In the genomic region with DNA sequence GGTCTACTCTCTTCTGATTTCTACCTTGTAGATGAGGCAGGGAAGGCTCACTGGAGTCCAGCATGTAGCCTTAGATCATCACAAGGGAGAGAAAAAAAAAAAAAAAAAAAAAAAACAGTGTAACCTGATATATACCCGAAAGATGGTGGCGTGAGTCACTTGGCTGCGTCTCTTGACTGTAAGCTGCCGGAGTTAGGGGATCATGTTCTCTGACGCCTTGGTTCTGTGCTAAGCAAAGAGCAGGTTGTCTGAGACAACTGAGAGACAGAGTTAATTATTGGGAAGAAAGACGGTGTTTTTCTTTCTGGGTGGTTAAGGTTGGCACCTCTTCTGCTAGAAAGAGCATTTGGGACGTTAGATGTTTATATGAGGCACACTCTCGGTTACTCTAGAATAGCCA, we compare ENCODE assay signal across 26 mouse cellular contexts. TPM values are rescaled to one million over a fixed set of nuclear protein-coding genes. Genes with fewer than 3 reads are reported as not detected.
DNase-seq lines count a peak whose midpoint lies in the region; ATAC-seq and TF ChIP-seq lines count a peak whose summit lies in the region.
"Had no signal": no experiment of that assay in that cellular context is flagged by ENCODE, and none has a peak within 500 bp of the region (broad histone marks: within the 10 kb centered on the region; RNA-seq: fewer than 3 reads in every experiment).

No protein-coding gene starts in this region.

- H3K4me2 ChIP-seq in kidney, embryonic 15.5 days, result no peak overlapping the region
- H3K4me2 ChIP-seq in liver, postnatal 0 days (ENCODE audit: low read depth, low read length), result no peak overlapping the region
- H3K4me2 ChIP-seq in liver, embryonic 12.5 days, result no peak overlapping the region
- H3K4me2 ChIP-seq in lung, postnatal 0 days (replicated peaks; ENCODE audit: low read depth, low read length), result no peak overlapping the region
- H3K4me2 ChIP-seq: embryonic facial prominence, embryonic 12.5 days; forebrain, embryonic 12.5 days; hindbrain, embryonic 12.5 days had no signal

- H3K27me3 ChIP-seq in kidney, embryonic 15.5 days, result no peaks in the 10 kb centered on the region
- no peaks in the 10 kb centered on the region for H3K27me3 ChIP-seq in liver, postnatal 0 days (ENCODE audit: insufficient read depth, low read length)
- H3K27me3 ChIP-seq in liver, embryonic 12.5 days (replicated peaks), result no peaks in the 10 kb centered on the region
- H3K27me3 ChIP-seq in lung, postnatal 0 days (replicated peaks; ENCODE audit: insufficient read depth, low read length), result no peaks in the 10 kb centered on the region
- H3K27me3 ChIP-seq: embryonic facial prominence, embryonic 12.5 days; forebrain, embryonic 12.5 days; hindbrain, embryonic 12.5 days had no signal

- no peak for TF ChIP-seq CTCF in liver, postnatal 0 days (IDR thresholded peaks at IDR 0.05; ENCODE audit: low read depth)
- TF ChIP-seq CTCF in lung, postnatal 0 days (IDR thresholded peaks at IDR 0.05), result no peak

- no peak overlapping the region for H3K4me3 ChIP-seq in kidney, embryonic 15.5 days (replicated peaks)
- no peak overlapping the region for H3K4me3 ChIP-seq in liver, postnatal 0 days (ENCODE audit: low read depth, low read length)
- no peak overlapping the region for H3K4me3 ChIP-seq in liver, embryonic 12.5 days
- H3K4me3 ChIP-seq in lung, postnatal 0 days (ENCODE audit: low read depth, low read length), result no peak overlapping the region
- H3K4me3 ChIP-seq: embryonic facial prominence, embryonic 12.5 days; forebrain, embryonic 12.5 days; heart, embryonic 10.5 days; hindbrain, embryonic 12.5 days had no signal

- H3K4me1 ChIP-seq in kidney, embryonic 15.5 days, result 0 out of 2 replicates have a peak, but pooled peaks cover 4% of the 10 kb centered on the region
- H3K4me1 ChIP-seq in liver, postnatal 0 days (ENCODE audit: insufficient read depth), result peaks cover 6% of the 10 kb centered on the region; the same call in 1 of the 2 replicates
- no peaks in the 10 kb centered on the region for H3K4me1 ChIP-seq in liver, embryonic 12.5 days
- H3K4me1 ChIP-seq in lung, postnatal 0 days (ENCODE audit: insufficient read depth, low read depth, low read length), result no peaks in the 10 kb centered on the region
- H3K4me1 ChIP-seq: embryonic facial prominence, embryonic 12.5 days; forebrain, embryonic 12.5 days; heart, embryonic 10.5 days; hindbrain, embryonic 12.5 days had no signal

- no peak overlapping the region for H3K9ac ChIP-seq in kidney, embryonic 15.5 days
- H3K9ac ChIP-seq in liver, postnatal 0 days (replicated peaks), result no peak overlapping the region
- no peak overlapping the region for H3K9ac ChIP-seq in liver, embryonic 12.5 days
- H3K9ac ChIP-seq in lung, postnatal 0 days (replicated peaks; ENCODE audit: low read depth), result no peak overlapping the region
- H3K9ac ChIP-seq: embryonic facial prominence, embryonic 12.5 days; forebrain, embryonic 12.5 days; hindbrain, embryonic 12.5 days had no signal

- H3K27ac ChIP-seq in kidney, embryonic 15.5 days, result peak overlapping the region; percentile 45
- H3K27ac ChIP-seq in liver, postnatal 0 days (ENCODE audit: low read depth), result peak overlapping the region; percentile 84
- H3K27ac ChIP-seq in liver, embryonic 12.5 days, result no peak overlapping the region
- H3K27ac ChIP-seq in lung, postnatal 0 days (ENCODE audit: low read length), result no peak overlapping the region
- H3K27ac ChIP-seq: embryonic facial prominence, embryonic 12.5 days; forebrain, embryonic 12.5 days; heart, embryonic 10.5 days; hindbrain, embryonic 12.5 days; hindbrain, postnatal 0 days had no signal

- H3K9me3 ChIP-seq in kidney, embryonic 15.5 days (replicated peaks), result no peaks in the 10 kb centered on the region
- no peaks in the 10 kb centered on the region for H3K9me3 ChIP-seq in liver, postnatal 0 days (ENCODE audit: low read length)
- H3K9me3 ChIP-seq in liver, embryonic 12.5 days (replicated peaks), result peaks cover 11% of the 10 kb centered on the region; the same call in 1 of the 2 replicates
- H3K9me3 ChIP-seq in lung, postnatal 0 days (ENCODE audit: low read length), result no peaks in the 10 kb centered on the region
- H3K9me3 ChIP-seq: hindbrain, embryonic 12.5 days had no signal

- DNase-seq in kidney, postnatal 14 days, result no peak
- DNase-seq in liver, postnatal 0 days, result no peak
- peak; percentile 22 for DNase-seq in brain, adult 2 months (ENCODE audit: low read depth, low spot score)
- DNase-seq in lung, adult 18-20 months, result no peak
- DNase-seq in lung, postnatal 0 days (ENCODE audit: low spot score), result no peak
- DNase-seq: cerebellum, adult 11 months; cerebellum, adult 9-10 months; cerebellum, postnatal 25 days; gastrocnemius, postnatal 10 days; heart, adult 18-20 months; heart, postnatal 10 days; heart, postnatal 4 days had no signal

- H3K36me3 ChIP-seq in kidney, embryonic 15.5 days, result no peaks in the 10 kb centered on the region
- H3K36me3 ChIP-seq in liver, postnatal 0 days (replicated peaks; ENCODE audit: insufficient read depth, low read length), result no peaks in the 10 kb centered on the region
- no peaks in the 10 kb centered on the region for H3K36me3 ChIP-seq in liver, embryonic 12.5 days
- H3K36me3 ChIP-seq in lung, postnatal 0 days (ENCODE audit: insufficient read depth, low read length), result no peaks in the 10 kb centered on the region
- H3K36me3 ChIP-seq: embryonic facial prominence, embryonic 12.5 days; forebrain, embryonic 12.5 days; G1E; heart, embryonic 10.5 days; hindbrain, embryonic 12.5 days had no signal

- ATAC-seq in kidney, embryonic 15.5 days (replicated peaks; ENCODE audit: low FRiP score), result peak; percentile 78
- ATAC-seq in liver, postnatal 0 days, result no peak
- ATAC-seq in liver, embryonic 12.5 days, result no peak
- ATAC-seq in lung, postnatal 0 days, result no peak
- ATAC-seq: activated CD4-positive, CD25-positive, alpha-beta regulatory T cell, adult 4 months; forebrain, embryonic 16.5 days; hindbrain, postnatal 0 days had no signal

- TF ChIP-seq EP300 in liver, postnatal 0 days (IDR thresholded peaks at IDR 0.05; ENCODE audit: low read depth), result no peak
- TF ChIP-seq EP300 in lung, postnatal 0 days (IDR thresholded peaks at IDR 0.05), result no peak

- WGBS in kidney, embryonic 15.5 days, result 32% methylated on average over 8 of the region's 8 CpGs
- 83% methylated on average over 8 of the region's 8 CpGs for WGBS in liver, postnatal 0 days (ENCODE audit: insufficient replicate concordance)
- 84% methylated on average over 8 of the region's 8 CpGs for WGBS in liver, embryonic 12.5 days (ENCODE audit: insufficient replicate concordance)
- WGBS in lung, postnatal 0 days, result 57% methylated on average over 8 of the region's 8 CpGs

RNA-seq across cellular contexts. Expression of a gene that starts 4.1 kb away (rescaled TPM):
- 1.7 and 2.7 TPM in 2 replicates for polyA plus RNA-seq in kidney, embryonic 15.5 days (2015; fragmentation: Nextera tagmentation; extraction: Ambion mirVana)
- 4,259 and 4,481 TPM in 2 replicates for polyA plus RNA-seq in liver, postnatal 0 days (2015; fragmentation: Nextera tagmentation; extraction: Ambion mirVana)
- 39.1 and 44.7 TPM in 2 replicates for polyA plus RNA-seq in liver, embryonic 12.5 days (2016; fragmentation: Nextera tagmentation; extraction: Ambion mirVana)
- 0.33 and 0.45 TPM in 2 replicates for polyA plus RNA-seq in lung, postnatal 0 days (2015; fragmentation: Nextera tagmentation; extraction: Ambion mirVana)
- polyA plus RNA-seq: activated CD4-positive, CD25-positive, alpha-beta regulatory T cell, adult 4 months; cortical plate, adult 2 months; embryonic facial prominence, embryonic 12.5 days; forebrain, embryonic 12.5 days; forebrain, embryonic 16.5 days; frontal cortex, adult 2 months; G1E; heart, embryonic 14.5 days; hindbrain, embryonic 12.5 days; hindbrain, postnatal 0 days had no signal

RNA-seq across cellular contexts. Expression of a gene that starts 26.9 kb away (rescaled TPM):
- 0.50 TPM in 1 of 2 replicates, not detected in the other for polyA plus RNA-seq in kidney, embryonic 15.5 days (2015; fragmentation: Nextera tagmentation; extraction: Ambion mirVana)
- polyA plus RNA-seq in liver, postnatal 0 days (2015; fragmentation: Nextera tagmentation; extraction: Ambion mirVana), result 224 and 244 TPM in 2 replicates
- 2.9 and 3.2 TPM in 2 replicates for polyA plus RNA-seq in liver, embryonic 12.5 days (2016; fragmentation: Nextera tagmentation; extraction: Ambion mirVana)
- polyA plus RNA-seq in lung, postnatal 0 days (2015; fragmentation: Nextera tagmentation; extraction: Ambion mirVana), result not detected in 2 replicates
- polyA plus RNA-seq: activated CD4-positive, CD25-positive, alpha-beta regulatory T cell, adult 4 months; cortical plate, adult 2 months; embryonic facial prominence, embryonic 12.5 days; forebrain, embryonic 12.5 days; forebrain, embryonic 16.5 days; frontal cortex, adult 2 months; G1E; heart, embryonic 14.5 days; hindbrain, embryonic 12.5 days had no signal

RNA-seq across cellular contexts. Expression of a gene that starts 50.7 kb away (rescaled TPM):
- not detected in 2 replicates for polyA plus RNA-seq in kidney, embryonic 15.5 days (2015; fragmentation: Nextera tagmentation; extraction: Ambion mirVana)
- 0.05 and 0.06 TPM in 2 replicates for polyA plus RNA-seq in liver, postnatal 0 days (2015; fragmentation: Nextera tagmentation; extraction: Ambion mirVana)
- not detected in 2 replicates for polyA plus RNA-seq in liver, embryonic 12.5 days (2016; fragmentation: Nextera tagmentation; extraction: Ambion mirVana)
- polyA plus RNA-seq in lung, postnatal 0 days (2015; fragmentation: Nextera tagmentation; extraction: Ambion mirVana), result 0.32 and 0.89 TPM in 2 replicates
- polyA plus RNA-seq: adrenal gland, adult 2 months; forebrain, embryonic 12.5 days; forebrain, embryonic 16.5 days; G1E had no signal

RNA-seq across cellular contexts. Expression of a gene that starts 58.2 kb away (rescaled TPM):
- polyA plus RNA-seq in kidney, embryonic 15.5 days (2015; fragmentation: Nextera tagmentation; extraction: Ambion mirVana), result 2.3 and 2.6 TPM in 2 replicates
- polyA plus RNA-seq in liver, postnatal 0 days (2015; fragmentation: Nextera tagmentation; extraction: Ambion mirVana), result 1,386 and 1,402 TPM in 2 replicates
- 33.5 and 36.9 TPM in 2 replicates for polyA plus RNA-seq in liver, embryonic 12.5 days (2016; fragmentation: Nextera tagmentation; extraction: Ambion mirVana)
- 0.18 and 0.20 TPM in 2 replicates for polyA plus RNA-seq in lung, postnatal 0 days (2015; fragmentation: Nextera tagmentation; extraction: Ambion mirVana)
- polyA plus RNA-seq: activated CD4-positive, CD25-positive, alpha-beta regulatory T cell, adult 4 months; cortical plate, adult 2 months; embryonic facial prominence, embryonic 12.5 days; forebrain, embryonic 12.5 days; forebrain, embryonic 16.5 days; frontal cortex, adult 2 months; G1E; heart, embryonic 14.5 days; hindbrain, embryonic 12.5 days; hindbrain, postnatal 0 days had no signal

Comparison
In these comparisons a context has a peak if more than half of its experiments do, and no peak if none do; other contexts are left out.
1. H3K27ac ChIP-seq: peak in kidney, embryonic 15.5 days (single experiment) and liver, postnatal 0 days (single experiment); none in liver, embryonic 12.5 days (single experiment) and lung, postnatal 0 days (single experiment).
2. RNA of a gene that starts 4.1 kb away (polyA plus RNA-seq): 4,259 to 4,481 TPM in liver, postnatal 0 days; 39.1 to 44.7 TPM in liver, embryonic 12.5 days, 1.7 to 2.7 TPM in kidney, embryonic 15.5 days and 0.33 to 0.45 TPM in lung, postnatal 0 days; every median in the first group is over 10 times any median in the second.
3. RNA of a gene that starts 26.9 kb away (polyA plus RNA-seq): 224 to 244 TPM in liver, postnatal 0 days; 2.9 to 3.2 TPM in liver, embryonic 12.5 days, 0.50 TPM in kidney, embryonic 15.5 days and not detected in lung, postnatal 0 days; every median in the first group is over 10 times any median in the second.